Mouse (Mus musculus) heart, postnatal 14 days (tissue): ENCODE measurements around the gene Cox6a2. TPM values are rescaled to one million over a fixed set of nuclear protein-coding genes. Genes with fewer than 3 reads are reported as not detected.
A peak's percentile ranks its signal among the peaks of the same experiment; 100 is the strongest.

Source experiments
- DNase-seq, 2 experiments: peaks; one replicate each; pipeline ENCODE4 v3.0.0; 2021 to 2022
- intact Hi-C: fragments of 180-260 bp; cut with DNase I; formaldehyde crosslinking; loops from one replicate; pipeline ENCODE4 v1.15.1; 2025
- long read RNA-seq, 2 experiments: library from polyadenylated mRNA; stranded (forward); transcript quantifications; one replicate each; pipeline ENCODE4 v2.0.0; 2021
- total RNA-seq, 2 experiments: library from RNA; stranded (reverse); gene quantifications; 2 replicates each; pipeline ENCODE4 v1.2.3; 2021

Cox6a2 gene
- total RNA-seq: 1,000 to 10,000 TPM; 1,548 to 1,671 TPM
- long read RNA-seq, experiment 1, transcript Cox6a2-201 (3 exons, 680 nt): major isoform, 824 of 992 reads
- long read RNA-seq, experiment 1, partial matches to known transcripts: 168 of 992 reads
- long read RNA-seq, experiment 1, other reads (novel, unspliced or antisense): 0 of 992 reads
- long read RNA-seq, experiment 2, transcript Cox6a2-201 (3 exons, 680 nt): major isoform, 960 of 1,232 reads
- long read RNA-seq, experiment 2, partial matches to known transcripts: 270 of 1,232 reads
- long read RNA-seq, experiment 2, other reads (novel, unspliced or antisense): 2 of 1,232 reads

DNA sequence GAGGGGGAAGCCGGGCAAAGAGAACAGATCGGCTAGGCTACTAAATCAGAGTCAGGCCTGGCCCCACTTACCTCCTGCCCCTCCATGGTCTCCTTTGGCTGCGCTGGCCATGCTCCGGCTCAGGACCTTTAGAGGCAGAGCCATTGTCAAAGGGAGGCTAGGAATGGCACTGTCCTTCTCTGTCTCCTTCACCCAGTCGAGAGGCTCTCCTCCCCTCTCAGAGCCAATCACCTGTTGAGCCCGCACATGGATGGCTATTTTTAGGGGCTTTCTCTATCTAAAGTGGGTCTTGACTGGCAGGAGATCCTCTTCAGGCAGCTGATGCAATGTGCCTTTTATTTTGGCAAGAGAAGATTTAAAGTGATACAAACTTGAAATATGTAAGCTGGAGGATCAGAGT lies at the start of gene Cox6a2:
TSS of gene Cox6a2 (minus strand) at position 236 of the 400 bp plus-strand sequence.
- DNase-seq: peak; percentile 41 to 48
- intact Hi-C loops: loop anchor here (10.0 kb wide), 1 partner anchor 261 kb away; the partner anchor contains the start of gene Prss36

DNA sequence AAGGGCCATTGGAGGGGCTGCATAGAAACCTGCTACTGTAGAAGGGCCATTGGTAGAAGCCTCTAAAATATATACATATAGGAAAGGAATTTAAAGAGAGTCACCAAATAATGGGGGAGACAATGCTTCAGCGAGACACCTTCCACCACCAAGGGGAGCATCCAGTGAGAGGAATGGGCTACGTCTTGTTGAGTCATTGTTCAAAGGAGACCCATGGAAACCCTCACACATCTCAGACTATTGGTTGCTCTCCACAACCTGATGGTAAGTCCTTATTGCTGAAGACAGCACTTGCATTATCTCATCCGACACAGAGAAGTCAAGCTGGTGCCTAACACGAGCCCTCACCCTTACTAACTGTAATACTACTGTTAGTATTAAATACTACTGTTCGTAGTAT lies 49.6 kb upstream of the Cox6a2 start:
- DNase-seq: no peak
- intact Hi-C loops: no loop called here

DNA sequence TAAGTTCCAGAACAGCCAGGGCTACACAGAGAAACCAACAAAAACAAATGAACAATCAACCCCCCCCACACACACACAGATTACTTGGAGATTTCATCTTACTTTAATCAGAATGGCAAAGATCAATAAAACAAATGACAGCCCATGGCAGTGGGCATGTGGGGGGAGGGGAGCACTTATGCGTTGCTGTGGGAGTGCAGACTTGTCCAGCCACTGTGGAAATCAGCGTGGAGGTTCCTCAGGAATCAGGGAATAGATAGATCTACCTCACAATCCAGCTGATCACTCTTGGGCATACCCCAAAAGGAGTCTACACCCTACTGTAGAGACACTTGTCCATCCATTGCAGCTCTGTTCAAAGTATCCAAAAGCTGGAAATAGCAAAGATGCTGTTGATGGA lies 48.8 kb upstream of the Cox6a2 start:
- intact Hi-C loops: no loop called here
- DNase-seq: no peak

DNA sequence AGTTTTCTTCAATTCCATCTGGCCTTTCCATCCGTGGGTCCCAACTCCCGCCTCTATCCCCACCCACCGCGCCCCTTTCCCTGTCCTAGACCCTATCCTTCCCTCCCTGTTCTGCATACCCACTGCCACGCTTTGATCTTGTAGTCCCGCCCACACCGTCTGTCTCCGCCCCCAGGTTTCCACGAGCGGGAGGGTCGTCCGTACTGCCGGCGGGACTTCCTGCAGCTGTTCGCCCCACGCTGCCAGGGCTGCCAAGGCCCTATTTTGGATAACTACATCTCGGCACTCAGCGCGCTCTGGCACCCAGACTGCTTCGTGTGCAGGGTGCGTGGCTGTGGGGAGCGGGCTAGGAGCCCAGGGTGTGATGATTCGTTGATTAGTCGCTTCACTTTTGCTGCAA lies 46.4 kb upstream of the Cox6a2 start:
- DNase-seq: no peak
- intact Hi-C loops: no loop called here

DNA sequence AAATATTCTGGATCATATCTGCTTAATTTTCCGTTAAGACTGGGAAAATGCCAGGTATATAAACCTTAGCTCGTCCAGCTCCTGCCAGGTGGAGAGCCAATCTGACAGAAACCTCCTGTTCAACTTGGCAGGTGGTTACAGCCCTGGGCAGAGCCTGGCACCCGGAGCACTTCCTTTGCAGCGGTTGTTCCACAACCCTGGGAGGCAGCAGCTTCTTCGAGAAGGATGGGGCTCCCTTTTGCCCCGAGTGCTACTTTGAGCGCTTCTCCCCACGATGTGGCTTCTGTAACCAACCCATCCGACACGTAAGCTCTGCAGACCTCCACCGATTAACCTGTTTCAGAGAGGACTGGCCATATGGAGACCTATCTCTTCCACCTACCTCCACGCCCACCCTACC lies 45.8 kb upstream of the Cox6a2 start:
- DNase-seq: no peak
- intact Hi-C loops: no loop called here

DNA sequence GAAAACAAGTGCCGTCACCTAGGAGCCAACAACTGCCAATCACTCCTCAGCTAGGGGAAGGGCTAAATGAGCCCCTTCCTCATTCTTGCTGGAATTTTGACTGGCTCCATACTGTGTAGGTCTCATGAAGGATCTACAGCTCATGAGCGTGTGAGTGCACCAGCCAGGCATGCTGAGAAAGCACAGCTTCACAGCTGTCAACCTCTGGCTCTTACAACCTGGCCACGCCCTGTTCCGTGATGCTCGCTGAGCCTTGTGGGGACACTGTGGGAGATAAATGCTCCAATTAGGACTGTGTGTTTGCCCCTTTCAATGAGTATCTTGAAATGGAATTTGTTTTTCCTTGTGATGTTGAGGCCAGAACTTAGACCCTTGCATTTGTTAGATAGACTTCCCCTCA lies 43.8 kb upstream of the Cox6a2 start:
- DNase-seq: no peak
- intact Hi-C loops: loop anchor here (5.0 kb wide), 1 partner anchor 457 kb away; no protein-coding TSS in a partner anchor

DNA sequence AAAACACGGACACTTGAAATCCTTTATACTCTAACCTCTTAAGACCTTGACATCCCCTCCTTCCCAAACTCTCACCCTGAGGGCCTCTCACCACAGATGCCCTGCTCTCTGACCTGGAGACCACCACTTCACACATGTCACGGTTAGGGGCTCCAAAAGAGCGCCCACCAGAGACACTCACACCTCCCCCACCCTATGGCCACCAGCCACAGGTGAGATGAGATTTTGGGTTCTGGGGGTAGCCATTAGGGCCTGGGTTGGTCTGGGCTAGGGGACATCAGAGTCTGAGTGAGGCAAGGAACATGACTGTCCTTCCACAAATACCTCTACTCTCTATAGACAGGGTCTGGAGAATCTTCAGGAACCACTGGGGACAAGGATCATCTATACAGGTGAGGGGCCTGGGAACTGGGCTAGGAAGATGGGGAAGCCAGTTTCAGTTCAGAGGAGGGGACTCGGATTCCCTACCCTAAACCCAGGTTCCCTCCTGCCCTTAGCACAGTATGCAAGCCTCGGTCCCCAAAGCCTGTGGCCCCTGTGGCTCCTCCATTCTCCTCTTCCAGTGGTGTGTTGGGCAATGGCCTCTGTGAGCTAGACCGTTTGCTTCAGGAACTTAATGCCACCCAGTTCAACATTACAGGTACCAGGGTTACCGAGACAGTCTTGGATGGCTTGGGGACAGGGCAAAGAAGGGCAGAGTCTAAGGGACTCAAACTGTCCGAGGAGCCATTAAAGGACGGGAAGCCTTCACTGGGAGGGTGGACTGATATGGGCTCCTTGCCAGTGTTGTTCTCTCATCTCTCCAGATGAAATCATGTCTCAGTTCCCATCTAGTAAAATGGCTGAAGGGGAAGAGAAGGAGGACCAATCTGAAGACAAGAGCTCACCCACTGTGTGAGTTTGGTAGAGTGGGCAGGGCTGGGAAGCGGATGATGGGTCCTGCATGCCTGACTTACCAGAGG lies 42.2 kb upstream of the Cox6a2 start:
- no peak for DNase-seq
- intact Hi-C loops: loop anchor here (5.0 kb wide), 1 partner anchor 459 kb away; no protein-coding TSS in a partner anchor

DNA sequence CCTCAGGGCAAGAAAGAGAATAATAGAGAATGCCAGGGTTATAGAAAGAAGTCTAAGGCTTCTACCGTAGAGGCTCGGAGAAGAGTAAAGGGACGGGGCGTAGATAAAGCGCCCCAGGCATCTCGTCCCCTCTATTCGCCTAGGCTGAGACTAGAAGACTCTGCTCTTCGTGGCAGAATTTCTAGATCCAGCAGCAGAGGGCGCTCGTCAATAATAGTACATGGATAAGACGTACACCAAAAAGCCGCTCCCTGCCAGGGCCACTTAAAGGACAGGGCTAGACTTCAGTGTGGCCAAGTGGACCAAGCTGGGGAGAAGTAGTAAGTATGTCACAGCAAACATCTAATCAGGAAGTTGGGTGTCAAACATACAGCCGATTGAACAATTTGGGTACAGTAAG lies 41.3 kb upstream of the Cox6a2 start:
- peak; percentile 89 to 92 for DNase-seq
- intact Hi-C loops: loop anchor here (1.0 to 5.0 kb wide), 2 partner anchors 98 to 460 kb away; no protein-coding TSS in a partner anchor

DNA sequence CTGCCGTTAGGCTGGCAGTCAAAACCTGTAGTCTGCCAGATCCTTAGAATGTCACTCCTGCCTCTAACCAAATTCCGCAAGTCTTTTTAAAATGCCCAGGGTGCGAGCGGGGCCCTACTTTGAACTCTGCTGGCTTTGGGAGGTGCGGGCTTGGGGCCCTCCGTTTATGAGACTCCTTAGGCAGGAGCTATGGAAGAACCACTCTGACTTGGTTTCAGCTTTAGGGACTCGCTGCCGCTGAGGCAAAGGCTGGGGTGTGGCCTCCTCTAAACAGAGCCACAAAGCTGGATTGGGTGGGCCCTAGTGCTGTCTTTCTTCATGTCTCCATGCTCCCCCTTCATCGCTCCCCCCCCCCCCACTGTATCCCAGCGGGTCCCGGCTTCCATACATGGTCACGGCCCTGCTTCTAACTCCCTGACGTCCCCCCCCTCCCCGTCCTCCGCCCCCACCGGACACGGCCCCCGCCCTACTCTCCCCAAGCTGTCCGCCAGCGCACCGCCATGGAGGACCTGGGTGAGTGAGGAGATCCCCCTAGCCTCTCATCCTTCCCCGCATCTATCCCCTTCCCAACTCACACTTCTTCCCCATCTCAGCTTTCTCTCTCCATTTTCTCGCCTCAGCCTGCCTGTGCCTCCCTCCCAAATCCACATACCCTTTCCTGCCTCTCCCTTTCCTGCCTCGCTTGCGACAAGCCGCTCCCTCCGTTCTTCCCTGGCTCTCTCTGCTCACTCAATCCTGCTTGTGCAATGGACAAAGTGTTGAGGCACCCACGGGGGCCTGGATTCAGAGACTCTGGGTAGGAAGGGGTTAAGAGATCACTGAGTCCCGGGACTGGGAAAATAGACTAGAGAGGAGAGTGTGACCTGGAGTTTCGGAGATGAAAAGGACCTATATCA lies 40.6 kb upstream of the Cox6a2 start, which contains the start of gene Tgfb1i1:
TSS of gene Tgfb1i1 (plus strand) at position 317 of the 896 bp plus-strand sequence.
- intact Hi-C loops: loop anchor here (1.0 to 5.0 kb wide), 2 partner anchors 99 to 461 kb away; no protein-coding TSS in a partner anchor

DNA sequence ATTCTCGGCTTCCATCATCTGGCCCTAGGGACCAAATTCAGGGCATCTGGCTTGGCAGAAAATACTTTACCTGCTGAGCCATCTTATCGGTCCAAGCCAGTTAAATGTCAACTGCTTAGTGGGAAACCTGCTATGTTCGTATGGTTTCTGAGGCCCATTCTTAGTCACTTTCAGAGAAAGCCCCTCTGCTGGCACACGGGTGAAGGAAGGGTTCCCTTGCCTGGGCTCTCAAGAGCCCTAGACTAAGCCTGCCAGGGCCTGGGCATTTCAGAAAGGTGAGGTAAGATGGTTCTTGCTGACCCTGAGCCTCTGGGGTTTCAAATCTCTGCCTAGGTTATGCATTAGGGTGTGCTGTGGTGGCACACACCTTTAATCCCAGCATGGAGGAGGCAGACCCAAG lies 39.4 kb upstream of the Cox6a2 start:
- intact Hi-C loops: loop anchor here (5.0 kb wide), 1 partner anchor 462 kb away; no protein-coding TSS in a partner anchor
- no peak for DNase-seq

More for the DNA sequence above, 40.6 kb upstream of the Cox6a2 start, which contains the start of gene Tgfb1i1:
- peak; percentile 71 to 75 for DNase-seq

DNA sequence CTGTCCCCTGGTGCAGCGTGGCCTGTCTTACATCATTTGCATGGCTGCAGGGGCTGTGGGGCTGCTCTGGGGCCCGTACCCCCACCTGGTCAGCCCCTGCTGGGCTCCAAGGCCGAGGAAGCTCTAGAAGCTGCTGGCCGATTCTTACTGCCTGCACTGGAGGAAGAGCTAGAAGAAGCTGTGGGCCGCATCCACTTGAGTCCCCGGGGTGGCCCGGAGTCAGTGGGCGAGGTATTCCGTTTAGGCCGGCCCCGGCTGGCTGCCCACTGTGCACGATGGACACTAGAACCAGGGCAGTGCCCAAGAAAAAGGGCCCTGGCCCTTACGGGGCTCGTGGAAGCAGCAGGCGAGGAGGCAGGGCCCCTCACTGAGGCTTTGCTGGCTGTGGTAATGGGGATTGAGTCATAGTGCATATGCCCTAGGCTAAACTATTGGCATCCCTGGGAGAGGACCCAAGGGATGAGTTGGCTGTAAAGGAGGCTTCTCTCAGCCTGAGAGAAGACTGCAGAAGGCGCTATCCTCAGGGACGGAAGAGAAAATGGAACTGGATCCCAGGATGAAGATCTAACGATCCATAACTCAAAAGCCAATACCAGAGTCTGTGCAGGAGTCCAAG lies 38.3 kb upstream of the Cox6a2 start:
- DNase-seq: no peak
- intact Hi-C loops: loop anchor here (5.0 kb wide), 1 partner anchor 463 kb away; no protein-coding TSS in a partner anchor

DNA sequence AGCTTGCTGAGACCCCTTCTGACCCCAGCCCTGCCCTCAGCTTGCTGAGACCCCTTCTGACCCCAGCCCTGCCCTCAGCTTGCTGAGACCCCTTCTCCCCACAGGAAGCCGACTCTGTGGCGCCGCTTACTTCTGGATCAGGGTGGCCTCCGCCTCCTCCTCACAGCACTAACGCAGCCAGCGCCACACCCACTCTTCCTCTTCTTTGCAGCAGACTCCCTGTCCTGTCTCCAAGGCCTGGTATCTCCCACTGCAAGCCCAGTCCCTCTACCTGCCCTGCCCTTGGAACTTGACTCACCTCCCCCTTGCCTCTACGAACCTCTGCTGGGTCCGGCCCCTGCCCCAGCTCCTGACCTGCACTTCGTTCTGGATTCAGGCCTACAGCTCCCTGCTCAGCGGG lies 37.7 kb upstream of the Cox6a2 start:
- DNase-seq: no peak
- intact Hi-C loops: no loop called here

DNA sequence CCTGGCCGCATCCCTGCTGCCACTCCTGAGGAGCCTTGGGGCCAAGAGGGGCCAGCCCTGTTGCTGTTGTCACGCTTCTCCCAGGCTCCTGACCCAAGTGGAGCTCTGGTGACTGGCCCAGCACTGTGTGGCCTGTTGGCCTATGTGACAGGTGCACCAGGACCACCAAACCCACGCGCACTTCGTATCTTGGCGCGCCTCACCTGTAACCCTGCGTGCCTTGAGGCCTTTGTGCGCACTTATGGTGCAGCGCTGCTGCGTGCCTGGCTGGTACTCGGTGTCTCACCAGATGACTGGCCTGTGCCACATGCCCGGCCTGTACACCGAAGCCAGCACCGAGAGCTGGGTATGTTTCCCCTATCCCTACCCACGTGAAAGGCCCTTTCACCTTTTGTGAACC lies 36.1 kb upstream of the Cox6a2 start:
- intact Hi-C loops: no loop called here
- DNase-seq: no peak

DNA sequence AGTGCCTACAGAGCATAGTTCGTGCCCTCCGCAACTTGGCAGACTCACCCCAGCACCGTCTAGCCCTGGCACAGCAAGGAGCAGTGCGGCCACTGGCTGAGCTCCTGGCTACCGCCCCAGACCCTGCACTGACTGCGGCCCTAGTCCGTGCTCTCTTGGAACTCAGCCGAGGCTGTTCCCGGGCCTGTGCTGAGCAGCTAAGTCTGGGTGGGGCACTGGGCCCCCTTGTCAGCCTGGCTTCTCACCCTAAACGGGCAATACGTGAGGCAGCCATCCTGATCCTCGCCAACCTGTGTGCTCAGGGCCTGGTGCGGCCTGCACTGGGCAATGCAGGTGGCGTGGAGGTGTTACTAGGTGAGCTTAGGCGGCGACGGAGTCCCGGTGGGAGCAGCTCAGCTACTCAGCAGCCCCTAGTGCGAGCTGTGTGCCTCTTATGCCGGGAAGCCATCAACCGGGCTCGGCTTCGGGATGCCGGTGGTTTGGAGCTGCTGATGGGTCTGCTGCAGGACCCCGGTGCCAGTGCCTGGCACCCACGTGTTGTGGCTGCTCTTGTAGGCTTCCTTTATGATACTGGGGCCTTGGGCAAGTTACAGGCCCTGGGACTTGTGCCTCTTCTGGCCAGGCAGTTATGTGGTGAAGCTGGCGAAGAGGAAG lies 34.1 kb upstream of the Cox6a2 start:
- intact Hi-C loops: no loop called here

DNA sequence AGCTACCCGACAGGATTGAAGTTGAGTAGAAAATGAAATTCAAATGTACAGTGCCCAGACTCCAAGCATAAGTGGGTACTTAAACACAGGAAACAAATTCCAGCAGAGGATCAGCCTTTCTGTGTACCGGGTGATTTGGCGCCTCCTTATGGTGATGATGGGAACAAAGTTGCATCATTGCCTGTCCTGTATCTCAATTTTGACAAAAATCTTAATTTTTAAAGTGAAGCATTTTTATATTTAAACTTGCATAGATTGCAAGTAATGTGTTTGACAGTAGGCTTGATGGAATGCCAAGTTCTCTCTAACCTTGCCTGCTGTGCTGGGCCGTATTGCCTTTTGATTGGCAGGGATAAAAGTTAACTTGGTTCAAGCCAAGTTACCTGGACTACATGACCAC lies 32.8 kb upstream of the Cox6a2 start:
- no peak for DNase-seq
- intact Hi-C loops: no loop called here

More for the DNA sequence above, 34.1 kb upstream of the Cox6a2 start:
- no peak for DNase-seq

DNA sequence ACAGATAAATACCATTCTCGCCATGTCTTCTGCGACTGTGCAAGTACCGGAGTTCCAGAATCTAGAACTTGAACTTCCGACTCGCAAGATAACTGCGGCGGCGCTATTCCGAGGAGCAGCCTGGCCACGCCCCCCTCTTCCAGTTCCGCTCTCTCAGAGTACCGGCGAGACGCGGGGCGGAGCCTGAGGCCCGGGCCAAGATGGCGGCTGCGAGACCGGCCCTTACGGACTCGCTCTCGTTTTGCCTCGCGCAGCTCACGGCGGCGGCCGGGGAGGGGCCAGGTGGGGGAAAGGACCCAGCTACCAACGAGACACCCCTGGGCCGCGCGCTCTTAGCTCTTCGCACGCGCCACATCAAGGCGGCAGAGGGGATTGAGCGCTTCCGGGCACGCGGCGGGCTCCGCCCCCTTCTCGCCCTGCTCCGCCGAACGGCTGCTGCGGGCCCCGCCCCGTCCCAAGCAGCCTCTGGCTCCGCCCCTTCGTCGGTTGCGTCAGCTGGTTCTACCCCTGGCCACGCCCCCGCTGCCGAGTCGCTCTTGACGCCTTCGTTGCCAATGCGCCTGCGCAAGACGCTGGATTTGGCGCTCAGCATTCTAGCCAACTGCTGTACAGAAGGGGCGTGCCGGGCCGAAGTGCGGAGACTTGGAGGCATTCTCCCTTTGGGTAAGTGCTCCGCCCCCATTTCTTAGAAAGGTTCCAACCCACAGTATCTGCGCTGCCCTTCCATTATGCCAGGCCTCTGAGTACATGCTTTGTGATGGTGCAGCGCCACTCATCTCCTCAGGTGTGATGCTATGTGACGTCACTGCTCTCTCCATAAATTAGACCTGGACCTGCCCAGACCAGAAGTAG lies 32.0 kb upstream of the Cox6a2 start, which contains the start of gene 9130023H24Rik:
TSS of gene 9130023H24Rik (minus strand) at position 105 of the 852 bp plus-strand sequence.
- intact Hi-C loops: loop anchor here (2.0 kb wide), 1 partner anchor 107 kb away; no protein-coding TSS in a partner anchor
- peak; percentile 100 for DNase-seq

DNA sequence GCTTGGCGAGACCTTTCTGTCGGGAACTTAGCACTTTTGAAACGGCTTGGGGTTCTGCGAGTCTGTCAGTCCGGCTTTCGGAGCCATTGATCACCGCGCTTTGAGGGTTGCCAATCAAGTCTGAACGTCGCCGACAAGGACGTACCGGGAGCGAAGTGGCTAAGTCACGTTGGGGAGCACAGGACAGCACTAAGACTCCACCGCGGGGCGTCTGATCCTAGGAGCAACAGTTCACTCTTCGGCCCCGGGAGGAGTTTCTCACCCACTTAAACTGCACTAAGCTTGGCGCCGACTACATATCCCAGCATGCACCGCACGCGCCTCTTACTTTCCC lies 31.4 kb upstream of the Cox6a2 start:
- intact Hi-C loops: loop anchor here (2.0 kb wide), 1 partner anchor 107 kb away; no protein-coding TSS in a partner anchor
- no peak for DNase-seq
